Mouse (Mus musculus): ENCODE results near the gene Unc119.

Unc119 gene

DNA sequence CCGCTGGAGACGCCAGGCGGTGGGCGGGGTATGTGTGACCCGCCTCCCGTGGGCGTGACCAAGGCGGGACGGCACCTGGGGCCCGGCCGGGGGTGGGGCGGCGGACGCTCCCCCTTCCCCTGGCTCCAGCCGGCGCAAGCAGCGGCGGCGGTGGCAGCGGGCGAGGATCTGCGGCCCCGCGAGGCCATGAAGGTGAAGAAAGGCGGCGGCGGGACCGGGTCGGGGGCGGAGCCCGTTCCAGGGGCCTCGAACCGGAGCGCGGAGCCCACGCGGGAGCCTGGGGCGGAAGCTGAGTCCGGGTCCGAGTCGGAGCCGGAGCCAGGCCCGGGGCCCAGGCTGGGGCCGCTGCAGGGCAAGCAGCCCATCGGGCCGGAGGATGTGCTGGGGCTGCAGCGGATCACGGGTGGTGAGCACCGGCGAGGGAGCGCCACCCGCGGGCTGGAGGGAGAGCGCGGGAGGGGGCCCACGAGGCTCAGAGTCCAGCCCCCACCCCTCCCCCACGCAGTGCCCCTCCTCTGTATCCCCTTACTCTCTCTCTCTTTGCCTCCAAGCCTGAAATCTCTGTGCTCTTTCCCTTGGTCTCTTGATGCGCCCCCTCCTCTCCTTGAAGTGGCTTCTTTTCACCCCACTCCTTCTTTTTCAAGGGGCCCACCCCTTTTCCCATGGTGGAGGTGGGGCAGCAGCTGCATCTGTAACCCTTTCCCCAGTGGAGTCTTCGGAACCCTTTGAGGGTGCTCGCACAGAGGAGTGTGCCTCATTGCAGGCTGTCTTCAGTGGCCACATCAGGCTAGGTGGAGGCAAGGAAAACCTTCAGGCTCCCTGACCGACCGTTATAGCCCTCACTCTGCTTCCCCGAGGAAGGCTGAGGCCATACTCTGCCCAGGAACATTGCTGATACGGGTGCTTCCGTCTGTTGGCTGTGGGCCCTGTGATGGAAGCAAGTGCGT lies at the start of gene Unc119:
Gene Unc119, plus strand, starts transcription at position 102 of the 947 bp plus-strand sequence.
- peak; percentile 61 for ATAC-seq (ENCODE audit: low TSS enrichment)

- no peak for ATAC-seq (ENCODE audit: low TSS enrichment)
These were observed 48.7 kb upstream of the Unc119 start for GRCm38 (mm10) chr11:78294585-78294984.

DNA sequence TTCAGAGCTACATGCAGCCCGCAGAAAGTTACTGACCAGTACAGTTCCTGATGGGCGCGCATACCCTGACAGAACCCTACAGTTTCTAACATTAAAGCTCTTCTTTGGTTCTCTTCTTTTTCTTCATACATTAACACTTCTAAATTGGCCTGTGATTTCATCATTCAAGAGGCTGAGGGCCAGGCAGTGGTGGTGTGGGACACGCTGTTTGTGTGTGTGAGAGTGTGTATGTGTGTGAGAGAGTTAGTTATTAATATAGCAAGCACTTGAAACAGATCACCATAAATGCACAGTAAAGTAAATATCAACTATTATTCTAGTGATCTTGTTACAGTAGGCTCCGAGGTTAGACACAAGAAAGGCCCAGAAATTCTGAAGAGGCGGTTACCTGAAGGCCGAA lies 42.4 kb upstream of the Unc119 start:
- ATAC-seq (ENCODE audit: low TSS enrichment), result peak; percentile 75; the same call in 1 of the 2 replicates

DNA sequence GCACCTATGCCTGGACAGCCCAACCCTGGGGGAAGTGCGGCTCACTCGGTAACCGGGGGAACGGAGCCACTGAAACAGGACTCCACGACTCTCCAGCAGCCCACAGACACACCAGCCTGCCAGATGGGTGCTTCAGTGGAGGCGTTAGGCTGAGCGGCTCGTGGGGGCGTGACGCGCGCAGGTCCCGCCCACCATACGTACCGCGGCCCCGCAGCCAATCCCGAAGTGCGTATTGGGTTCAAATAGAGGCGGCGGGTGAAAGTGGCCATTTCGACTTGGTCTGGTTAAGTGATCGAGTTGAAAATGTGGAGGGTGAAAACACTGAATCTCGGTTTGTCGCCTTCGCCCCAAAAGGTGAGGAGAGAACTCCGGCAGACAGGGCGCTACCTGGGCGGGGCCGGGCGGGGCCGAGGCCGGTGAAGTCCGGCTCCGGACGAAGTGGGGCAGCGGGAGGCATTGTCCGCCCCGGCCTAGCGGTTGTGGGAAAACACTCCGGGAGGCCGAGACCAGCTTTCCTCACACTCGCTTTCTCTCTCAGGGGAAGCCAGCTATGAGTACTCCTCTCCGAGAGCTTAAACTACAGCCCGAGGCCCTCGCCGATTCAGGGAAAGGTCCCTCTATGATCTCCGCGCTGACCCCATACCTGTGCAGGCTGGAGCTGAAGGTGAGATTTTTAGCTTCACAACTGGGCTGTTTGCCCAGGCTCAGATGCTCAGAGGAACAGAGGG lies 41.8 kb upstream of the Unc119 start, which contains the start of gene Spag5:
Gene Spag5, plus strand, starts transcription at position 173 of the 728 bp plus-strand sequence.
- ATAC-seq (ENCODE audit: low TSS enrichment), result peak; percentile 97

DNA sequence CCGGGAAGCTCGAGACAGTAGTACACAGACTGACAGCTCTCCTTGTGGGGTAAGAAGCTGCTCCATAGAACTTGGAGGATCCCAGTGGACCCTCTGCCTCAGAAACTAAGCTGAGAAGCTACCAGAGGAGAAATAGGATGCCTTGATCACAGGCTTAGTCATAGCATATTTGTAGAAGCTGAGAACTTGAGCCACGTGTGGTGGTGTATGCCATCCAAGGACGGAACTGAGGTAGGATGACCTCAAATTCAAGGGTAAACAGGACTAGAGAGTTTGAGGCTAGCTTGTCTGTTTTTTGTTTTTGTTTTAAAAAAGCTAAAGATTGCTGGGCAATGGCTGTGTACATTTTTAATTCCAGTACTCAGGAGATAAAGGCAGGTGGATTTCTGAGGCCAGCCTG lies 38.0 kb upstream of the Unc119 start:
- no peak for ATAC-seq (ENCODE audit: low TSS enrichment)

GRCm38 (mm10) chr11:78310861-78311511 lies 32.3 kb upstream of the Unc119 start:
- ATAC-seq (ENCODE audit: low TSS enrichment), result no peak

- no peak for ATAC-seq (ENCODE audit: low TSS enrichment)
These were observed 29.6 kb upstream of the Unc119 start for GRCm38 (mm10) chr11:78313662-78314061.

- no peak for ATAC-seq (ENCODE audit: low TSS enrichment)
These were observed 24.9 kb upstream of the Unc119 start for GRCm38 (mm10) chr11:78318411-78318810.

DNA sequence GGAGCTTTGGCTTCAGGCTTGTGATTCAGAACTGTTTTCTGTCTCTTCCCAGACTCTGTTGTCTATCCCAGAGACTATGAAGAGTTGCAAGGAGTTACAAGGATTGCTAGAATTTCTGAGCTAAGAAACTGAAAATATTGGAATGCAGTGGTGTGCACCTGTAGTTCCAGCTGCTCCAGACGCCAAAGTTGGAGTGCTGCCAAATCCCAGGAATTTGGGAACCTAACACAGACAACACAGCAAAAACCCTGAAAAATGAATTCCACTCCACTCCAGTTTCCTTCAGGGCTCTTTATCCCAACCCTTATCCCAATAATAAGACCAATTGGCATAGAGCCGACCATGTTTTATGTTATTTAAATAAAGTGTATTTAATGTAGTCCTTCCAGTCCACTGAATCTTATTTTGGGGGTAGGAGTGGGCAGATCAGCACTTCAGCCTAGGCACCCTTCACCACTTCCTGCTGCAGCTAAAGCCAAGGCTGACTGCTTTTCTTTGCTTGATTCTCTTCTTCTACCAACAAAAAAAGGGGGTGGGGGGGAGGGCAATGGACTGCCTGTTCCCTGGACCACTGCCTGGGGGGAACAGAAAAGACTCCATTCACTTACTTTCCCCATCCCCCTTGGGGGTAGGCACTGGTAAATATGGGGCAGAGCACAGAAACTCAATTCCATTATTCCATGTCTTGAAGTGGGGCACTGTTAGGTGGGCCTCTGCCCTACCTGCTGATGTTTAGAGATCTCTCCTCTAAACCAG lies 21.0 kb upstream of the Unc119 start:
- ATAC-seq (ENCODE audit: low TSS enrichment), result 0 out of 2 replicates have a peak, but pooled peaks have one; percentile 17

DNA sequence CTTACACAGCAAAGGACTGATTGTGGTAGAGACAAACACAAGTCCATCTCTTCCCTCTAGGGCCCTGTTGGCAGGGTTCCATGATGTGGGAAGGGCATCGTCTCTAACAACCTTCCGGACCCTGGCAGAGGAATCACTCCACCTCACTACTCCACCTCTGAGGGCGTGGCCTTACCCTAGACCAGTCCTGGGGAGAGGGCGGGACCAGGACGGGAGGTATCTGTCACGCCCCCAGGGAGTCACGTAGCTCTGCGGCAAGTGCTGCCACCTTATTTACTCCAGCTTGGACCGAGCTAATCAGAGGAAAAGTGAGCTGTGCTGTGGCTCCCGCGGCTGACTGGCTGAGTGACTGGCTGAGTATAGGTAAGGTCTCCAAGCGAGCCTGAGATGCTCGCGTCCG lies 20.4 kb upstream of the Unc119 start, which contains the start of gene Aldoc:
Gene Aldoc, plus strand, starts transcription at position 109 of the 400 bp plus-strand sequence.
- ATAC-seq (ENCODE audit: low TSS enrichment), result peak; percentile 83

- no peak for ATAC-seq (ENCODE audit: low TSS enrichment)
These were observed 19.1 kb upstream of the Unc119 start for GRCm38 (mm10) chr11:78324000-78324785.

DNA sequence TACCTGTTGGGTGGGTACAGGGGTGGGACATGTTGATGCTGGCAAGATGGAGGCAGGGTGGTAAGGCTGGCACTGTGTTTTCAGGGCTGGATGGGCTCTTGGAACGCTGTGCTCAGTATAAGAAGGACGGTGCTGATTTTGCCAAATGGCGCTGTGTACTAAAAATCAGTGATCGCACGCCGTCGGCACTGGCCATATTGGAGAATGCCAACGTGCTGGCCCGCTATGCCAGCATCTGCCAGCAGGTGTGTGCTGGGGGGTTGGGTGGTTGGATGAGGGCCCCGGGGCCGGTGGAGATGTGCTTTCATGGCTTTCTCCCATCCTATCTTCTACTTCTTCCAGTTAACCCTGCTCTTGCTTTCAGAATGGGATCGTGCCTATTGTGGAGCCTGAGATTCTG lies 18.3 kb upstream of the Unc119 start:
- no peak for ATAC-seq (ENCODE audit: low TSS enrichment)

GRCm38 (mm10) chr11:78327215-78327614 lies 16.1 kb upstream of the Unc119 start:
- ATAC-seq (ENCODE audit: low TSS enrichment), result no peak

- peak; percentile 95 for ATAC-seq (ENCODE audit: low TSS enrichment)
These were observed 15.4 kb upstream of the Unc119 start, which contains the start of gene Pigs for GRCm38 (mm10) chr11:78327634-78328511. Gene Pigs (plus strand): TSS chr11:78328415.

DNA sequence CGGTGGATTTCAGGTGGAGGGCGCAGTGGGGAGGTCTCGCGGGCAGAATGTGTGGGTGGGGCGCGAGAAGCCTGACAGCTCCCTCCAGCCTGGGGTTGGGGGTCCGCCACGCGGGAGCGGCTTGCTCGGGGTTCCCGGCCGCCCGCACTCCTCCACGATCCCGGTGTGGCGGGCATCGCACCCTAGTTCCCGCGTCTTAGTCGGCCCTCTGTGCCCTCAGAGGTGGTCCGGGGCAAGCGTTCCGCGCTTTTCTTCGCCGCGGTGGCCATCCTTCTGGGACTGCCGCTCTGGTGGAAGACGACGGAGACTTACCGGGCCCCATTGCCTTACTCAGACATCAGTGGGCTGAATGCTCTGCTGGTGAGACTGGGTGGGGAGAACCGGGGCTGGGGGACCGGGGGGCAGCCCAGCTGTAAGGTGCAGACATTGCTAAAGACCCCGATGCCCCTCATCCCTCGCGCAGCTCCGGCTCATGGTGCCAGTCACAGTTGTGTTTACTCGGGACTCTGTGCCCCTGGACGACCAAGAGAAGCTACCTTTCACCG lies 14.7 kb upstream of the Unc119 start:
- ATAC-seq (ENCODE audit: low TSS enrichment), result peak; percentile 44

- ATAC-seq (ENCODE audit: low TSS enrichment), result no peak
These were observed 10.6 kb upstream of the Unc119 start for GRCm38 (mm10) chr11:78332676-78333075.

DNA sequence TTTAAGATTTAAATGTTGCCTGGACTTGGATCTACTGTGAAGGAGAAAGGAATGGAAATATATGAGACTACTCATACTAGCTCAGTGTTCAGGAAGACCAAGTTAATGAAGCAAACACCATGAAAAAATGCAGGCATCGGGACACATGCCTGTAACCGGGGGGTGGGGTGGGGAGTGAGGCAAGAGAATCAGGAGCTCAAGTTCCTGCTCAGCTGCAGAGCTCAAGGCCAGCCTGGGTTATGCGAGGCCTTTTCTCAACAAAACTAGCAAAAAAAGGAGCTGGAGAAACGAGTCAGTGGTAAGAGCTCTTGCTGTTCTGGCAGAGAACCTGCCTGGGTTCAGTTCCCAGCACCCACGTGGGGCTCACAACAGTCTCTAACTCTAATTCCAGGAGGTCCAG lies 9.3 kb upstream of the Unc119 start:
- no peak for ATAC-seq (ENCODE audit: low TSS enrichment)

DNA sequence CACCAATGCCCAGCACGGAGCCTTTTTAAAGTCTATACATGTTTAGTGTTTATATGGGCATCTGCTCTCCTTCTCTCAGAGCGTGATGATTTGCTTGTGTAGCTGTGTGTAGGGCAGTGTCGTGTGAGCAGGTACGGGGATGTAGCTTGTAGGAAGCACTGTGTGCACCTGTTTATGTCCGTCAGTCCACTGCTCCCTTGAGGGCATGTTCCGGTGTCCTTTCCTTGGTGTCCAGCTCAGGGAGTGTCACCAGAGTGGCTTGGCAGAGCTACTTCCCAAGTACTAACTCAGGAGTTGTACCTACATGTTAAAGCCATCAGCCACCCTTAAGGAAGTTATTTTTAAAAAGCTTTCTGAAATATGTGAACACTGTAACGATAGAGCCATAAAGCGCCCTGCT lies 6.2 kb upstream of the Unc119 start:
- ATAC-seq (ENCODE audit: low TSS enrichment), result no peak

- ATAC-seq (ENCODE audit: low TSS enrichment), result no peak
These were observed 1.6 kb upstream of the Unc119 start for GRCm38 (mm10) chr11:78341702-78342101.
